Mouse (Mus musculus): ENCODE results near the gene Slc27a1.

DNA sequence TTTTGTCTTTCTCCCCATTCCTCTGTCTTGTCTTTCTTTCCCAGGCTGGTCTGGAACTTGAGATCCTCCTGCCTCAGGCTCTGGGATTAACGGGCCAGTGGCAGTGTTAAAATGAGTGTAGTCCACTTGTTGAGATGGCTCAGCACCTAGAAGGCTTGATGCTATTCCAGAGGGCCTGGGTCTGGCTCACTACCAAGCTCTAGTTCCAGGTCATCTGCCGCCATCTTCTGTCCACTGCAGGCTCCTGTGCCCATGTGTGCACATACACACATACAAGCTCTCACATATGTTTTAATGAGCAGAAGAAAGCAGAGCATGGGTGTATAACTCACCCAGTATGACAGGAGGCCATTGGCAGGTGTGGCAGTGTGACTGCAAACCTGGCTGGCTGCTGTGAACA lies 3.4 kb downstream of the Slc27a1 start:
- TF ChIP-seq CTCF (IDR thresholded peaks at IDR 0.05; ENCODE audit: control insufficient read depth, insufficient read depth, insufficient read length), result no peak
- TF ChIP-seq MYOG (IDR thresholded peaks at IDR 0.05; ENCODE audit: control insufficient read depth, extremely low read depth, insufficient read length), result no peak
- no peak for TF ChIP-seq USF1 (IDR thresholded peaks at IDR 0.05; ENCODE audit: low read depth)
- TF ChIP-seq MYOD1 (IDR thresholded peaks at IDR 0.05; ENCODE audit: control insufficient read depth, insufficient read length, low read depth), result no peak
- TF ChIP-seq MAX (IDR thresholded peaks at IDR 0.05), result no peak
- TF ChIP-seq FOSL1 (IDR thresholded peaks at IDR 0.05; ENCODE audit: insufficient read depth, low read length, poor library complexity, severe bottlenecking), result no peak
- TF ChIP-seq CEBPB (IDR thresholded peaks at IDR 0.05; ENCODE audit: low read depth), result no peak

Data from C2C12 (cell line).